Mouse (Mus musculus) midbrain, embryonic 14.5 days (tissue): ENCODE measurements at regions not wholly inside any gene's neighbourhood (a gene's known extent, or its start where the extent isn't known, plus 50 kb on each side); places are given as distances from the start of the nearest gene placed in this dataset.

Experiments used
- ATAC-seq: fragments of 200-750 bp; cut with Nextera tagmentation; 2 replicates; pipeline ENCODE4 v1.8.0; 2017; ENCODE audit warnings: moderate number of reproducible peaks, moderate library complexity; ENCODE audit not compliant: low FRiP score, low TSS enrichment
- DNase-seq: peaks from one replicate; pipeline ENCODE4 v3.0.0-alpha.2; 2015
- H3K27ac ChIP-seq: fragments of 300-500 bp; sonication (generic); replicated peaks from 2 replicates; pipeline ENCODE4 v1.5.1; 2014; ENCODE audit warnings: mild to moderate bottlenecking, low read depth, low read length, moderate library complexity
- H3K27me3 ChIP-seq: fragments of 300-500 bp; sonication (generic); 2 replicates; pipeline ENCODE4 v1.6.1; 2014; ENCODE audit warnings: low read length, control low read depth, mixed read lengths; ENCODE audit not compliant: control insufficient read depth, insufficient read depth
- H3K36me3 ChIP-seq: fragments of 300-500 bp; sonication (generic); 2 replicates; pipeline ENCODE4 v1.6.1; 2014; ENCODE audit warnings: low read length, control low read depth; ENCODE audit not compliant: control insufficient read depth, insufficient read depth
- H3K4me1 ChIP-seq: fragments of 300-500 bp; sonication (generic); 2 replicates; pipeline ENCODE4 v1.6.1; 2014; ENCODE audit warnings: mild to moderate bottlenecking, antibody characterized with exemption, low read length, control low read depth; ENCODE audit not compliant: control insufficient read depth, insufficient read depth
- H3K4me2 ChIP-seq: fragments of 300-500 bp; sonication (generic); 2 replicates; pipeline ENCODE4 v1.6.1; 2014; ENCODE audit warnings: mild to moderate bottlenecking, low read length, moderate library complexity
- H3K4me3 ChIP-seq: fragments of 300-500 bp; sonication (generic); replicated peaks from 2 replicates; pipeline ENCODE4 v1.5.1; 2014; ENCODE audit warnings: low read depth, low read length
- H3K9ac ChIP-seq: fragments of 300-500 bp; sonication (generic); replicated peaks from 2 replicates; pipeline ENCODE4 v1.6.1; 2014; ENCODE audit warnings: mild to moderate bottlenecking, low read length, moderate library complexity
- H3K9me3 ChIP-seq: fragments of 300-500 bp; sonication (generic); 2 replicates; pipeline ENCODE4 v1.6.1; 2016; ENCODE audit warnings: low read length, control low read depth, mixed read lengths; ENCODE audit not compliant: control insufficient read depth
- WGBS: fragments of 180-500 bp; shearing (Covaris S2); extraction: QIAGEN DNeasy Blood & Tissue Kit; methylation state at CpG from one replicate; pipeline ENCODE4 v1.1.7; 2014; 5-methylcytosine and 5-hydroxymethylcytosine counted together

DNA sequence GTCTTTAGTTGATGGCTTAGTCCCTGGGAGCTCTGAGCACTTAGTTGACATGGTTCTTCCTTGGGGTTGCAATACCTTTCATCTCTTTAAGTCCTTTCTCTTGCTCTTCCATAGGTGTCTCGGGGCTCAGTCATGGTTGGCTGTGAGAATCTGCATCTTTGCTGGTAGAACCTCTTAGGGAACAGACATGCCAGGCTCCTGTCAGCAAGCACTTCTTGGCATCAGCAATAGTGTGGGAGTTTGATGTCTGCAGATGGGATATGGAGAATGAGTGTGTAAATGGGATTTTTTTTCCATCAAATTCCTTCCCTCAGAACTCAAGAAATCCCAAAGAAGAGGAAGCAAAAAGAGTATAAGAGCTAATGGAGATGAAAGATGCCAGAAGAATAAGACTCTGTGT lies 1975.9 kb upstream of the Gm12353 start:
- Histone ChIP-seq H3K4me3 (no peak overlapping the region), H3K9me3 (no peaks in the 10 kb centered on the region), H3K4me1 (no peaks in the 10 kb centered on the region), H3K4me2 (no peak overlapping the region), H3K9ac (no peak overlapping the region), H3K36me3 (no peaks in the 10 kb centered on the region), H3K27me3 (no peaks in the 10 kb centered on the region), H3K27ac (no peak overlapping the region)
- ATAC-seq, result no peak
- DNase-seq, result no peak
- WGBS, result 83% methylated on average over 1 of the region's 1 CpGs

DNA sequence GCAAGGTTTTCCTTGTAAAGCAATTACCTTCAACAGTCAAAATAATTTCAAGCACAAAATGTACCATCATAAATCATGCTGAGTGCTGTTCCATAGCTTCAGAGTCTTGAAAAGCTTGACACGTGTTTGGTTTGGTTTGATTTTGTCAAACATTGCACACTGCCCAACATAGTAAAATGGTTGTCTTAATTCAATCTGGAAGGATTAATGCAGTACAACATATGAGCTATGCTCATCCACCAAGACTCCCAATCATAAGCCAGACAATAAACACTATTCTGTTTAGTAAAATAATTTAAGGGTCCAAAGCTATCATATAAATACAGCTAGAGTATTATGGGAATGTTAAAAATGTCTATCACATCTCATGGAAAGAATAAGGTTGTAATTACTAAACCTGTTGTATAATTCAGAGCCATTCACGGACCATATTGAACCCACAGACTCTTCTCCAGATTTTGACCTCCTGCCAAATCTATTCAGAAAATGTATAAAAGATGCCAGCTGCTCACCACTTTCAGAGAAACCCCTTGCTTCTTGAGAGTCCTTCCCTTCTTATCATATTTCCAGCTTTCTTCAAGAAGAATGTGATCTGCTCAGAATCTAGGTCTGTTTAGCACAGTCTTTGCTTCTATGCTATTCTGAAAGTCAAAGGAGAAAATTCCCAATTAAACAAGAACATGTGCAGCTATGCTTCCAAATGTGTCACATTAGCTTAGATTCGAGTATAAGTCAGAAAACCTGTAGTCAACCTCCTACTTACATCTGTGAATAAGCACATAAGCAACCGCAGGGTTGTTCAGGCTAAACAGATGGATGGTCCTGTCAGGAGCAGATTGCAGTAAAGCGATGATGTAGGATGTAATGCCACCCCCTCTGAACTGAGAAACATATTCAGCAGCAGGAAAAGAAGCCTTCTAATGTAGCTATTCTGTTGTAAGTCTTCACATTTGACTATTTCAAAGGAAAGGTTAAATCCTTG lies 1969.4 kb upstream of the Gm12353 start:
- H3K4me3 ChIP-seq, result no peak overlapping the region
- H3K9me3 ChIP-seq, result no peaks in the 10 kb centered on the region
- no peak overlapping the region for H3K27ac ChIP-seq
- no peaks in the 10 kb centered on the region for H3K4me1 ChIP-seq
- peak; percentile 43; the same call in 1 of the 2 replicates for ATAC-seq
- H3K36me3 ChIP-seq, result no peaks in the 10 kb centered on the region
- H3K9ac ChIP-seq, result no peak overlapping the region
- WGBS, result 73% methylated on average over 5 of the region's 5 CpGs
- no peak overlapping the region for H3K4me2 ChIP-seq
- peak; percentile 16 for DNase-seq
- H3K27me3 ChIP-seq, result no peaks in the 10 kb centered on the region

DNA sequence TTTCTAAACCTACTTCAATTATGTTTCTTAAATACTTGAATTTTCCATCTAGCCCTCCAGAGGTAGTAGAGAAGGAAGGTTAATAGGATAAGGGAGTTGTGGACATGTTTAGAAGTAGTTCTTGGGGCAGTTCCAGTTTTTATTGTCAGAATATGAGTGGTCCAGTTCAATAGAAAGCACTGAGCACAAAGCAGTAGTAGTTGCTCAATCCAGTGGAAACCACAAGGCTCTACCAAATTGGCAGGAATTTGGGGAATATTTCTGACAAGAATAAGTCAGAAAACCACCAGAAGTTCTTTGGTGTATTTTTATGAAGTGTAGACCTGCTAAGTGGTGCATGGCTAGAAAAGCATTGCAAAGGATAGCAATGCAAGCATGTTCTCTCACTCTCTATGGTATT lies 1958.5 kb upstream of the Gm12353 start:
- H3K4me3 ChIP-seq, result no peak overlapping the region

DNA sequence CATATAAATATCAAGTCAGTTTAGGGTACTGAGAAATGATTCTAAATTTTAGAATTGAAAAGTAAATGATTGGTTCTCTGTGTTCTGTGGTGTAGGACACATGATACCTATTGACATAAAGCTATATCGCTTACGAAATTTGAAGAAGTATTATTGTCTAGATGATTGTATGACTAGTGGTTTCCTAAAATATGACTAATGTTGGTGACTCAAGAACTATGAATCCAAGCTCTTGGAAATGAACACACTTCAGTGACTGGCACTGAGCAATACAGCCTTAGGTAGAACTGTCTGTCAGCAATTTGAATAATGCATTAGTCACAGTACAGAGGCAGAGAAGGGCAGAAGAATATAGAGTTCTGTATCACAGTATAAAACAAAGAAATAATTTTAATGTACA lies 1955.9 kb upstream of the Gm12353 start:
- WGBS, result 94% methylated on average over 2 of the region's 2 CpGs
- no peaks in the 10 kb centered on the region for H3K27me3 ChIP-seq
- H3K9ac ChIP-seq, result no peak overlapping the region
- no peak overlapping the region for H3K27ac ChIP-seq
- no peak for ATAC-seq
- no peaks in the 10 kb centered on the region for H3K4me1 ChIP-seq
- H3K36me3 ChIP-seq, result no peaks in the 10 kb centered on the region
- H3K9me3 ChIP-seq, result no peaks in the 10 kb centered on the region
- no peak overlapping the region for H3K4me2 ChIP-seq
- H3K4me3 ChIP-seq, result no peak overlapping the region
- DNase-seq, result no peak

More for the DNA sequence above, 1958.5 kb upstream of the Gm12353 start:
- no peak overlapping the region for H3K4me2 ChIP-seq
- H3K9ac ChIP-seq, result no peak overlapping the region
- no peaks in the 10 kb centered on the region for H3K4me1 ChIP-seq
- H3K9me3 ChIP-seq, result no peaks in the 10 kb centered on the region
- H3K27me3 ChIP-seq, result no peaks in the 10 kb centered on the region
- DNase-seq (no peak), ATAC-seq (no peak)
- H3K36me3 ChIP-seq, result no peaks in the 10 kb centered on the region
- H3K27ac ChIP-seq, result no peak overlapping the region

DNA sequence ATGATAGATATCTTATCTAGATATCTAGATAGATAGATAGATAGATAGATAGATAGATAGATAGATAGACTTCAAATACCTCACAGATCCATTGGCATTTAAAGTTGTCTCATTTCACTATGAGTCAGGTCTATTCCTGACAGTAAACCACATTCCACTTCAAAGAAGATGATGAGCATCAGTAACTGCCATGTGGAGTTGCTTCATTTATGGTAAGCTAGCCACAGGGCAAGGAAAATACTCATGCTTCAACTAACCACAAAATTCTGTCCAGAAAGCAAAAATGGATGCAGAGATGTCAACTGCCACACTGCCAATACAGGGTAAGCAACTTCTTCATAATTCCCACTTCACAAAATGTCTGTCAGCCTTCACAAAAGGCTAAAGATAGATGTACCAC lies 1951.7 kb upstream of the Gm12353 start:
- Histone ChIP-seq H3K4me2 (no peak overlapping the region), H3K36me3 (no peaks in the 10 kb centered on the region), H3K4me1 (no peaks in the 10 kb centered on the region), H3K9me3 (no peaks in the 10 kb centered on the region), H3K27me3 (no peaks in the 10 kb centered on the region), H3K27ac (no peak overlapping the region), H3K9ac (no peak overlapping the region), H3K4me3 (no peak overlapping the region)
- ATAC-seq (no peak), DNase-seq (no peak)

DNA sequence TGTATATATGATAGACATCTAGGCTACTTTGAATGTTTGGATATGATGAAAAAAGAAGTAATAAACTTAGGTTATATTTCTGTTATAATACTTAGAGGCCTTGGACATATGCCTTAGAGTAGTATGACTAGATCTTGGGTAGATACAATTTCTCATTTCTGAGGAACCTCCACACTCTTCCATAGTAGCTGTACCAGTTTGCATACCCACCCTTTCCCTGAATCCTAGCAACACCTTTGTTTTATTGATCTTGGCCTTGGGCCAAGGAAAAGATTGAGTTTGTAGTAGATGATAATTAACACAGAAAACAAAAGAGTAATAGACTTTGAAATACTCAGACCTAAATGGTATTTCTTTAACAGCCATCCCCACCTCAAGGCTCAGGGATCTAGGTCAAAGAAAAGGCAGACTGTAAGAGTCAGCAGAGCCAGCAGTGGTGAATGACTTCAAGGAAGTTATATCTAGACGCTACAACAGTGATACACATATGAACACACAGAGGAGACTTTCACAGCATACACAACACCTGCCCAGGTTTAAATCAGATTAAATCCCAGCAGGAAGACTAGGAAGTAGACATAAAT lies 1937.9 kb upstream of the Gm12353 start:
- WGBS, result 92% methylated on average over 1 of the region's 1 CpGs
- Histone ChIP-seq H3K9me3 (no peaks in the 10 kb centered on the region), H3K4me2 (no peak overlapping the region), H3K27ac (no peak overlapping the region), H3K4me1 (no peaks in the 10 kb centered on the region), H3K27me3 (no peaks in the 10 kb centered on the region), H3K4me3 (no peak overlapping the region), H3K9ac (no peak overlapping the region), H3K36me3 (no peaks in the 10 kb centered on the region)
- ATAC-seq (no peak), DNase-seq (no peak)
